Comparison of ENCODE assay signal across 16 mouse cellular contexts in genomic region chr5:52614686-52615085, GRCm38 (mm10). TPM values are rescaled to one million over a fixed set of nuclear protein-coding genes. Genes with fewer than 3 reads are reported as not detected.
DNase-seq lines count a peak whose midpoint lies in the region; ATAC-seq lines count a peak whose summit lies in the region.
"Had no signal": no experiment of that assay in that cellular context is flagged by ENCODE, and none has a peak within 500 bp of the region (broad histone marks: within the 10 kb centered on the region; RNA-seq: fewer than 3 reads in every experiment).

No protein-coding gene starts in this region.

- no peak overlapping the region for H3K4me2 ChIP-seq in embryonic facial prominence, embryonic 15.5 days (replicated peaks)
- no peak overlapping the region for H3K4me2 ChIP-seq in liver, embryonic 13.5 days
- H3K4me2 ChIP-seq in midbrain, embryonic 14.5 days (ENCODE audit: low read length), result no peak overlapping the region
- H3K4me2 ChIP-seq: midbrain, embryonic 13.5 days; neural tube, embryonic 13.5 days had no signal

- 73% methylated on average over 4 of the region's 4 CpGs for WGBS in embryonic facial prominence, embryonic 15.5 days
- 71% methylated on average over 4 of the region's 4 CpGs for WGBS in embryonic facial prominence, embryonic 10.5 days
- WGBS in liver, embryonic 13.5 days (ENCODE audit: insufficient replicate concordance), result 45% methylated on average over 4 of the region's 4 CpGs
- 71% methylated on average over 4 of the region's 4 CpGs for WGBS in hindbrain, embryonic 10.5 days
- WGBS in midbrain, embryonic 14.5 days, result 80% methylated on average over 4 of the region's 4 CpGs

- no peaks in the 10 kb centered on the region for H3K9me3 ChIP-seq in embryonic facial prominence, embryonic 15.5 days (replicated peaks)
- no peaks in the 10 kb centered on the region for H3K9me3 ChIP-seq in embryonic facial prominence, embryonic 10.5 days
- H3K9me3 ChIP-seq in liver, embryonic 13.5 days (replicated peaks), result no peaks in the 10 kb centered on the region
- 0 out of 2 replicates have a peak, but pooled peaks cover 6% of the 10 kb centered on the region for H3K9me3 ChIP-seq in hindbrain, embryonic 10.5 days
- no peaks in the 10 kb centered on the region; the same call in 1 of the 2 replicates for H3K9me3 ChIP-seq in midbrain, embryonic 14.5 days (ENCODE audit: control insufficient read depth, low read length)
- H3K9me3 ChIP-seq: neural tube, embryonic 13.5 days had no signal

- DNase-seq in embryonic facial prominence, embryonic 10.5 days (ENCODE audit: low spot score), result no peak
- peak; percentile 58 for DNase-seq in testis, postnatal 10 days (ENCODE audit: low spot score)
- DNase-seq in testis, postnatal 14 days (ENCODE audit: low spot score), result no peak
- DNase-seq in liver, embryonic 13.5 days, result peak; percentile 23
- DNase-seq in hindbrain, embryonic 10.5 days (ENCODE audit: low spot score), result no peak
- no peak for DNase-seq in right cerebral cortex, postnatal 10 days (ENCODE audit: low spot score in 2 of 2)
- no peak for DNase-seq in midbrain, embryonic 14.5 days
- DNase-seq: cerebellum, postnatal 25 days; kidney, adult 11 months; kidney, postnatal 36 days; lung, postnatal 36 days; spleen, adult 18-20 months had no signal

- no peak overlapping the region for H3K9ac ChIP-seq in embryonic facial prominence, embryonic 15.5 days
- H3K9ac ChIP-seq in liver, embryonic 13.5 days, result no peak overlapping the region
- no peak overlapping the region for H3K9ac ChIP-seq in midbrain, embryonic 14.5 days (replicated peaks; ENCODE audit: low read length)
- H3K9ac ChIP-seq: midbrain, embryonic 13.5 days; neural tube, embryonic 13.5 days had no signal

- H3K27me3 ChIP-seq in embryonic facial prominence, embryonic 15.5 days, result no peaks in the 10 kb centered on the region
- H3K27me3 ChIP-seq in embryonic facial prominence, embryonic 10.5 days (replicated peaks; ENCODE audit: low read depth, poor library complexity, severe bottlenecking), result peaks cover 25% of the 10 kb centered on the region
- H3K27me3 ChIP-seq in liver, embryonic 13.5 days, result peaks cover 23% of the 10 kb centered on the region
- peaks cover 13% of the 10 kb centered on the region for H3K27me3 ChIP-seq in hindbrain, embryonic 10.5 days (ENCODE audit: insufficient read depth, poor library complexity, severe bottlenecking)
- no peaks in the 10 kb centered on the region for H3K27me3 ChIP-seq in midbrain, embryonic 14.5 days (ENCODE audit: control insufficient read depth, insufficient read depth, low read length)
- H3K27me3 ChIP-seq: midbrain, embryonic 13.5 days had no signal

- no peak for ATAC-seq in embryonic facial prominence, embryonic 15.5 days (ENCODE audit: insufficient number of reproducible peaks, low FRiP score, low TSS enrichment, low read depth)
- peak; percentile 83 for ATAC-seq in liver, embryonic 13.5 days (ENCODE audit: low read depth)
- no peak for ATAC-seq in midbrain, embryonic 14.5 days (ENCODE audit: low FRiP score, low TSS enrichment)
- ATAC-seq: activated CD4-positive, CD25-positive, alpha-beta regulatory T cell, adult 4 months; midbrain, embryonic 13.5 days had no signal

- H3K4me1 ChIP-seq in embryonic facial prominence, embryonic 15.5 days, result peaks cover 47% of the 10 kb centered on the region
- H3K4me1 ChIP-seq in embryonic facial prominence, embryonic 10.5 days, result peaks cover 29% of the 10 kb centered on the region
- H3K4me1 ChIP-seq in liver, embryonic 13.5 days (replicated peaks), result peaks cover 17% of the 10 kb centered on the region
- H3K4me1 ChIP-seq in hindbrain, embryonic 10.5 days (replicated peaks), result peaks cover 37% of the 10 kb centered on the region
- H3K4me1 ChIP-seq in midbrain, embryonic 14.5 days (ENCODE audit: control insufficient read depth, insufficient read depth, low read length), result peaks cover 13% of the 10 kb centered on the region

- no peak overlapping the region for H3K4me3 ChIP-seq in embryonic facial prominence, embryonic 15.5 days (replicated peaks)
- no peak overlapping the region for H3K4me3 ChIP-seq in embryonic facial prominence, embryonic 10.5 days
- no peak overlapping the region for H3K4me3 ChIP-seq in liver, embryonic 13.5 days (replicated peaks)
- no peak overlapping the region for H3K4me3 ChIP-seq in hindbrain, embryonic 10.5 days
- no peak overlapping the region for H3K4me3 ChIP-seq in midbrain, embryonic 14.5 days (replicated peaks; ENCODE audit: low read depth, low read length)
- H3K4me3 ChIP-seq: midbrain, embryonic 13.5 days; neural tube, embryonic 13.5 days had no signal

- H3K27ac ChIP-seq in embryonic facial prominence, embryonic 15.5 days (replicated peaks), result peak overlapping the region; percentile 25; the same call in 1 of the 2 replicates
- no peak overlapping the region for H3K27ac ChIP-seq in embryonic facial prominence, embryonic 10.5 days (replicated peaks)
- H3K27ac ChIP-seq in liver, embryonic 13.5 days, result no peak overlapping the region
- H3K27ac ChIP-seq in hindbrain, embryonic 10.5 days, result no peak overlapping the region
- no peak overlapping the region for H3K27ac ChIP-seq in midbrain, embryonic 14.5 days (replicated peaks; ENCODE audit: low read depth, low read length)
- H3K27ac ChIP-seq: neural tube, embryonic 13.5 days had no signal

- H3K36me3 ChIP-seq in embryonic facial prominence, embryonic 15.5 days, result no peaks in the 10 kb centered on the region
- H3K36me3 ChIP-seq in embryonic facial prominence, embryonic 10.5 days (replicated peaks), result no peaks in the 10 kb centered on the region
- no peaks in the 10 kb centered on the region for H3K36me3 ChIP-seq in liver, embryonic 13.5 days
- no peaks in the 10 kb centered on the region for H3K36me3 ChIP-seq in hindbrain, embryonic 10.5 days
- H3K36me3 ChIP-seq in midbrain, embryonic 14.5 days (ENCODE audit: control insufficient read depth, insufficient read depth, low read length), result no peaks in the 10 kb centered on the region
- H3K36me3 ChIP-seq: midbrain, embryonic 13.5 days; neural tube, embryonic 13.5 days had no signal

RNA-seq across cellular contexts. Expression of gene Lgi2, which starts 48.4 kb away (rescaled TPM):
- 7.5 and 7.6 TPM in 2 replicates for polyA plus RNA-seq in embryonic facial prominence, embryonic 15.5 days (2015; fragmentation: Nextera tagmentation; extraction: Ambion mirVana)
- polyA plus RNA-seq in embryonic facial prominence, embryonic 10.5 days (2016; fragmentation: Nextera tagmentation; extraction: Ambion mirVana), result 1.7 and 2.0 TPM in 2 replicates
- 0.39 and 0.48 TPM in 2 replicates for polyA plus RNA-seq in liver, embryonic 13.5 days (2015; fragmentation: Nextera tagmentation; extraction: Ambion mirVana)
- polyA plus RNA-seq in hindbrain, embryonic 10.5 days (2016; fragmentation: Nextera tagmentation; extraction: Ambion mirVana), result 1.3 and 1.7 TPM in 2 replicates
- 3.4 and 5.3 TPM in 2 replicates for polyA plus RNA-seq in midbrain, embryonic 14.5 days (2014; fragmentation: Nextera tagmentation; extraction: Ambion mirVana)
- polyA plus RNA-seq: activated CD4-positive, CD25-positive, alpha-beta regulatory T cell, adult 4 months had no signal

RNA-seq across cellular contexts. Expression of gene Sepsecs, which starts 54.8 kb away (rescaled TPM):
- 8.7 and 8.9 TPM in 2 replicates for polyA plus RNA-seq in embryonic facial prominence, embryonic 15.5 days (2015; fragmentation: Nextera tagmentation; extraction: Ambion mirVana)
- polyA plus RNA-seq in embryonic facial prominence, embryonic 10.5 days (2016; fragmentation: Nextera tagmentation; extraction: Ambion mirVana), result 8.9 and 9.3 TPM in 2 replicates
- 7.6 and 9.4 TPM in 2 replicates for polyA plus RNA-seq in liver, embryonic 13.5 days (2015; fragmentation: Nextera tagmentation; extraction: Ambion mirVana)
- polyA plus RNA-seq in hindbrain, embryonic 10.5 days (2016; fragmentation: Nextera tagmentation; extraction: Ambion mirVana), result 7.4 and 9.3 TPM in 2 replicates
- 7.2 and 10.7 TPM in 2 replicates for polyA plus RNA-seq in midbrain, embryonic 14.5 days (2014; fragmentation: Nextera tagmentation; extraction: Ambion mirVana)

Comparison
In these comparisons a context has a peak if more than half of its experiments do, and no peak if none do; other contexts are left out.
1. DNase-seq: peak in testis, postnatal 10 days (single experiment) and liver, embryonic 13.5 days (single experiment); none in embryonic facial prominence, embryonic 10.5 days (single experiment), testis, postnatal 14 days (single experiment), hindbrain, embryonic 10.5 days (single experiment), right cerebral cortex, postnatal 10 days (0 of 2) and midbrain, embryonic 14.5 days (single experiment).